Mouse (Mus musculus) monocyte, adult 5-6 weeks (primary cell): ENCODE results near the gene Kat7. TPM values are rescaled to one million over a fixed set of nuclear protein-coding genes. Genes with fewer than 3 reads are reported as not detected.

Experiments used
- ATAC-seq: fragments of 153-309, 156-312 bp; replicated peaks from 2 replicates; pipeline ENCODE4 v1.8.0; 2017; ENCODE audit warnings: mild to moderate bottlenecking; ENCODE audit not compliant: low TSS enrichment, insufficient number of reproducible peaks, severe bottlenecking, poor library complexity, low FRiP score
- total RNA-seq: library from RNA; stranded (forward); fragments of 200-1000, 200-491, 200-594 nt; gene quantifications from 3 replicates; pipeline ENCODE4 v1.2.3, GENCODE M21; 2017

Gene Kat7
- total RNA-seq, 1 experiment from 2014 or later, result 72.7 TPM

DNA sequence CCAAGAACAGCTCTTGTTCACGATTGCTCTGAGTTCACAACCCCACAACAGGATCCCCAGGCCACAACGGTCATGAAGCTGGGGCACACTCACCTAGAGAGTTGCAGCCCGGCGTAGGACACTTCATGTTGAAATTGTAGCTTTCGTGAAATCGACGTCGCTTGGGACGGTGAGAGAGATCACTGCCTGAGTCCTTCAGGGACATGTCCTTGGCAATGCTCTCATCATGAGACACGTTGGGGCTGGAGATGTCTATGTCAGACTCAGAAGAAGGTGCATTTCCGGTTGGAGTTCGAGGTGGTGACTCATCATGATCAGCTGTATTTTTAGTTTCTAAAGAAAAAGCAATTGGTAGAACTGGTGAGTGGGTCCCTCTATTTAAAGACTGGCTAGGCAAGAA lies 10.2 kb downstream of the Kat7 start:
- ATAC-seq, result no peak

- ATAC-seq, result peak; percentile 88
Measured at GRCm38 (mm10) chr11:95298146-95298545, 11.9 kb downstream of the Kat7 start.

DNA sequence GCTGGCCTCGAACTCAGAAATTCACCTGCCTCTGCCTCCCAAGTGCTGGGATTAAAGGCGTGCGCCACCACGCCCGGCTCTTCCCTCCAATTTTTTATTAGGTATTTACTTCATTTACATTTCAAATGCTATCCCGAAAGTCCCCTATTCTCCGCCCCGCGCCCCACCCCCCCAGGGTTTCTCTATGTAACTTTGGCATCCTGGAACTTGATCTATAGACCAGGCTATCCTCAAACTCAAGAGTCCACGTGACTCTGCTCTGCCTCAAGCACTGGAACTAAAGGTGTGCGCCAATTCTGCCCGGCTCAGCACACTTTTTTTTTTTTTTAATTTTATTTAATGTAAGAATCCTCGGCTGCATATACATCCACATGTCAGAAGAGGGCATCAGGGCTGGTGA lies 14.3 kb downstream of the Kat7 start:
- ATAC-seq, result no peak

GRCm38 (mm10) chr11:95293017-95293624 lies 16.9 kb downstream of the Kat7 start:
- ATAC-seq, result peak; percentile 92

- ATAC-seq, result peak; percentile 87
Measured at GRCm38 (mm10) chr11:95291998-95292397, 18.0 kb downstream of the Kat7 start.

GRCm38 (mm10) chr11:95282331-95282730 lies 27.7 kb downstream of the Kat7 start:
- no peak for ATAC-seq

DNA sequence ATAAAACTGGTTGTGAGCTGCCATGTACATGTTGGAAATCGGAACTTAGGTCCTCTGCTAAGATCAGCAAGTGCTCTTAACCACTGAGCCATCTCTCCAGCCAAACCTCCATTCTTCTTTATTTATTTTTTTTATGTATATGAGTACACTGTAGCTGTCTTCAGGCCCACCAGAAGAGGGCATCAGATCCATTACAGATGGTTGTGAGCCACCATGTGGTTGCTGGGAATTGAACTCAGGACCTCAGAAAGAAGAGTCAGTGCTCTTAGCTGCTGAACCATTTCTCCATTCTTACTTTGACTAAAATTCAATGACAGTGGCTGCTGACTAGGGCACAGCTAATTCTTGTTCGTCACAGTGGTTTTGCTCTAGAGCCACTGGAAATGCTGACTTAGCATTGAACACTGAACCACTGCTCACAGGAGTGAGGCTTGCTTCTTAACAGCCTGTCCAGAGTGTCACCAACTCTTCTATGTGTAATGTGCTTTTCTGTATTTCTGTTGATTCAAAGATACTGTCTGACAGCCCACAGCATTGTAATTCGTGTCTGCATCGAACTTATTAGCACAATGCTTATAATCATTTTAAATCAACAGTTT lies 30.9 kb downstream of the Kat7 start:
- ATAC-seq, result no peak

- ATAC-seq, result no peak
Measured at GRCm38 (mm10) chr11:95276056-95276455, 34.0 kb downstream of the Kat7 start.

GRCm38 (mm10) chr11:95274613-95275012 lies 35.4 kb downstream of the Kat7 start:
- no peak for ATAC-seq

GRCm38 (mm10) chr11:95273661-95274060 lies 36.4 kb downstream of the Kat7 start:
- no peak for ATAC-seq

GRCm38 (mm10) chr11:95266540-95267245 lies 43.4 kb downstream of the Kat7 start:
- no peak for ATAC-seq

DNA sequence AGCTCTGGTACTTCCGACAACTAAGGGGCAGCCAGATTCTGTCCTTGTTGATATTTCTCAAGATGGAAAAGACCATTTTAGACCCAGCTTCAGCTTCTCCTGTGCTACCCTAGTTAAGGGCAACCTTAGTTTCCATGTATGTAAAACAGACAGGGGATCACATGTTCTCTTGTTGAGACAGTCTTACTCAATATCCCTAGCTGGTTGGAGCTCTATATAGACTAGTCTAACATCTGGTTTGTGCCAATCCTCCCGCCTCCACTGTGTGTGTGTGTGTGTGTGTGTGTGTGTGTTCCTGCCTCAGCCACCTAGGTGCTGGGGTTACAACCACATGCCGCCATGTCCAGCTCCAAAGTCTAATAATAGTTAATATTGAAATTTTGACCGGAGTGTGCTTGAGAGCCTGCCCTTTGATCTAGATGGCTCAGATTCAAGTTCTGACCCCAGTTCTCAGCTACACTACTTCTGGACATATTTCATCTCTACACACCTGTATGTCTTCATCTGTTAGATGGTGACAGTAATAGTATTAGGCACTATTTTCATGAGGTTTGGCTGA lies 45.5 kb downstream of the Kat7 start:
- ATAC-seq, result no peak

DNA sequence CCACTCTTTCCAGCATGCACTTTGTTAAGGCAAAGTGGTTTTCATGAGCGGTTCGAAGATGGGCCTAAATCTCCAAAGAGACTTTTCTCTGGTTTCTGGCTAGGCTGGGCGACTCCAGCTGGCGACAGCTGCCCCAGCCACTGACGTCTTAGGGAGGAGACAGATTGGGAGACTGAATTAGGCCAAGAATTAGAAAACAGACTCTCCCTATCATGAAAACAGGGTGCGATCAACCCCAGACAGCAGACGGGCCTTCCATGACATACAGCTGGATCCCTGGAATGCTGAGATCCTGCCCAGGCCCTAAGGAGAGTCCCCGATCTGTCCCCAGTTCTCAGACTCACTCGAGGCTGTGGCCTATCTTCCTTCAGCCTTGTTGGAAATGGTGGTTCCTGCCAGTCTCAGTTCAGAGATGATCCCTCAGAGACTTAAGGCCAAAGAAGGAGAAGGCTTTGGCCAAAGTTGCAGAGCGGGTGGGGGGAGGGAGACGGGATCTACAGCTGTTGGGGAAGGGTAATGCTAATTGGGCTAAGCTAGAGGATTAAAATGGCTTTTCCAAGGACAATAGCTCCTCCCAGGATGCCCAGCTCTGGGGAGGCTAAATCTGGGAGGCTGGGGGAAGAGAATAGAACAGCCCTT lies 46.1 kb downstream of the Kat7 start:
- no peak for ATAC-seq

DNA sequence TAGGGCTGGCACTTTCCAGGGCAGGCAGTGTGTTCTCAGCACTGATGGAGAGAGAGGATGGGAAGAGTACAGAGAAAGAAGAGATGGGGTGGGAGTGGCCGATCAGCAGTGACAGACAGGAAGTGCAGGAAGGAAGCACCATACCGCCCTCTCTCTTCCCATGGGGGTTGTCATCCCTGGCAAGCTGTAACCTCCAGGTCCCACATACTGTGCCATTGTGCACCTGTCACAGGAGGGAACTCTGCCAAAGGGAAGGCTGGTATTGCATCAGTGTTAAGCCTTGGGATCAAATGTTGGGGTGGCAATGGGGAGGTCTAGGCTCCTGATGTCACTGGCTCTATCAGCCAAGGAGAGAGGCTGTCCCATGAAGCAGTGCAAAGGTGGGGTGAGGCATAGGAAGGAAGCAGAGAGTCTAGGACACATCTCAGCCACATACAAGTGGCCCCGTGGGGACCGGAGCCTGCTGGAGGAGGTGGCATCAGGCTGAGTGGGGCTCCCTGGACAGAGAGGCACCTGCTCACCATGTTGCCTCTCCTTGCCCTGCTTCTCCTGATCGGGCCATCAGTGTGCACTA lies 48.8 kb downstream of the Kat7 start, which contains the start of gene Tac4:
Gene Tac4 (plus strand): TSS at position 352 of the 574 bp plus-strand sequence.
- ATAC-seq, result no peak

GRCm38 (mm10) chr11:95259088-95259849 lies 50.8 kb downstream of the Kat7 start:
- ATAC-seq, result peak; percentile 60

- peak; percentile 67 for ATAC-seq
Measured at GRCm38 (mm10) chr11:95258490-95258889, 51.6 kb downstream of the Kat7 start.

GRCm38 (mm10) chr11:95257930-95258329 lies 52.1 kb downstream of the Kat7 start:
- ATAC-seq, result no peak

DNA sequence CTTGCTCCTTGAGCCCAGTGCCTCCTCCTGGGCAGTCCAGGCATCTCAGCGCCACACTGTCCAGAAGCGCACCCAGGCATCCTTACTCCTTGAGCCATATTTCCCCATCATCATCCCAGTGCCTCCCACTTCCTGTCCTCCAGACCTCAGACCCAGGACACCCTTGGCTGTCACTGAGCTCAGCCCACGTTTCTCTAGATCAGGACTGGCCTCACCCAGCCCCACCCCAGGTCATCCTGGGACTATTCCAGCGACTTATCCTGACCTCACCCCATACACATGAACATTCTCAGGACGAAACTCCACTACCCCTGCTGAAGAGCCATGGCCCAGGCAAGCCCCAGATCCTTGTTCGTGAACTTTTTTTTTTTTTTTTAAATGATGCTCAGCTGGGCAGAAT lies 54.3 kb downstream of the Kat7 start:
- no peak for ATAC-seq
